Mouse (Mus musculus) frontal cortex, postnatal 25 days (tissue): ENCODE data around the gene Troap.
A peak's percentile ranks its signal among the peaks of the same experiment; 100 is the strongest.
"Not testable (repeated sequence)": the region's sequence is repeated elsewhere in the genome, so short reads cannot be mapped to it uniquely, and the experiment has no call there.

Experiments
- DNase-seq, 2 experiments: peaks; one replicate each; pipeline ENCODE4 v3.0.0; 2022; ENCODE audit warnings: low spot score in 2 of 2

Troap gene

GRCm38 (mm10) chr15:99040920-99041856, 33.2 kb upstream of the Troap start:
- DNase-seq: no peak

DNA sequence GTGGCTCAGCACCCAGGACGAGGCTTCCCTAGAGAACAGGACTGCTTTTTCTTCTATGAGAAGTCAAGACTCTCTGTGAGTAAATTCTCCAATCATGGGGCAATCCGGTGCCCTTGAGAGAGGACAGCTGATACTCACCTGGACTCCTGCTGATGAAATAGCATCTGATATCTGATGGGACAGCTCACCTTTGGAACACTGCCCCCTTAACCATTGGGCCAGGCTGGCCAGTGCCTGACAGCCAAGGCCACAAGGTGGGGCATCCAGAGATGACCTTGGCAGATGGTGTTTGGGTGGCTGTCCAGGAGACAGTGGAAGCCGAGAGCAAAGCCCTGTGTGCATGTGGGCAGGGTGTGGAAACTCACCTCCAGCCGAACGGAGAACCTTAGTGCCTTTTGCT, 32.0 kb upstream of the Troap start:
- DNase-seq: no peak

DNA sequence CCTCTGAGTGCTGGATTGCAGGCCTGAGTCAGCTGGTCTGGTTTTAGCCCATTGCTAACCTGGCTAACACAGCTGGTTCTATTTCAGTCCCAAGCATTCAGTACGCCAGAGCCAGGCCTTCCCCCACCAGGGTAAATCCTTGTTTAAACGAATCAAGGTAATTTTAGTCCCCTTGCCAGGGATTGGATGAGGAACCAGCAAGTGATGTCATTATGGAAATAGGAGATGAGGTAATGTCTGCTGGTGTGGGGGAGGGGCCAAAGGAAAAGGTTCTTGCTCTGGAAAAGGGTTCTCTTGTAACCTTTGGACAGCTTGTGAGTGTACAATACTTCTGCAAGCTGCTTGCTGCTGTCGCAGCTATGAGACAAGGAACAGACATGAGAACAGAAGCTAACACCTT, 29.5 kb upstream of the Troap start:
- DNase-seq: no peak

- not testable (repeated sequence) for DNase-seq
Measured at GRCm38 (mm10) chr15:99045734-99046133, 28.6 kb upstream of the Troap start.

- DNase-seq: peak; percentile 42 to 47
Measured at GRCm38 (mm10) chr15:99049473-99050253, 24.7 kb upstream of the Troap start.

DNA sequence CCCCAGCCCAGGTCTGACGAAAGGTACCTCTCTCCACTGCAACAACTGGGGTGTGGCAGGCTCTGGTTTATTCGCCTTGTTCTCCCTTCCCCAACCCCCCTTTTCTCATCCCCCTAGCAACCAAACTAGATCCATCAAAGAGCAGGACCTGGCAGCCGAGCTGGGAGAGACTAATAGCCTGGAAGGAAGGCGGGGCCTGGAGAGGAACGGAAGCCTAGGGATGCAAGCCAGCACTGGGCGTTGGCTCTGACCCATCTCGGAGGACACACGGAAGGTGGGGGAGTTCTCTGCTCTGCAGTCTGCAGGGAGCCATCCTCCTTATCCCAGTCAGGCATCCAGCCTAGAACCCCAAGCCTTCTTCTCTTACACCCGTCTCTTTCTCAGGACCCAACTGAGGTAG, 21.0 kb upstream of the Troap start:
- no peak for DNase-seq

DNA sequence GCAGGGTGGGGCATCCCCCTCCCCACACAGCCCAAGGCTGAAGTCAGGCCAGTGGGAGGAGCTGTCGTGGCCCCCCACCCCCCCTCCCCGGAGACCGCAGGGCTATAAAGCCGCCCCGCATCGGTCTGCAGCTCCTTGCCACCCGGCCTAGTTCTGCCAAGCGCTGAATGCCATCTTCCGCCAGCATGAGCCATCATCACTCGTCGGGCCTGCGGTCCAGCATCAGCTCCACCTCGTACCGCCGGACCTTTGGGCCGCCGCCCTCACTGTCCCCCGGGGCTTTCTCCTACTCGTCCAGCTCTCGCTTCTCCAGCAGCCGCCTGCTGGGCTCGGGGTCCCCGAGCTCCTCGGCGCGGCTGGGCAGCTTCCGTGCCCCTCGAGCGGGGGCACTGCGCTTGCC, 19.3 kb upstream of the Troap start, which contains the start of gene Prph:
Gene Prph (plus strand): TSS at position 135 of the 400 bp plus-strand sequence.
- no peak for DNase-seq

DNA sequence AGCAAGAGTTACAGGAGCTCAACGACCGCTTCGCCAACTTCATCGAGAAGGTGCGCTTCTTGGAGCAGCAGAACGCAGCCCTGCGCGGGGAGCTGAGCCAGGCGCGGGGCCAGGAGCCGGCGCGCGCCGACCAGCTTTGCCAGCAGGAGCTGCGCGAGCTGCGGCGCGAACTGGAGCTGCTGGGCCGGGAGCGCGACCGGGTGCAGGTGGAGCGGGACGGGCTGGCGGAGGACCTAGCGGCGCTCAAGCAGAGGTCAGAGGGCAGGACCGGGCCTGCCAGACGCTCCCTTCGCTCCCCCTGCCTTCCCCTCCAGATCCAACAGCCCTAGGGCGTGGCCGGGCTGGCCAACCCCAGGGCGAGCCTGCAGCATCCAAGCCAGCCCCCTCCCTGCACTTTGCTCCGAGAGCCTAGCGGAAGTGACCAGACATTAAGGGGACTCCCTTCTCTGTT, 18.8 kb upstream of the Troap start:
- DNase-seq: no peak

DNA sequence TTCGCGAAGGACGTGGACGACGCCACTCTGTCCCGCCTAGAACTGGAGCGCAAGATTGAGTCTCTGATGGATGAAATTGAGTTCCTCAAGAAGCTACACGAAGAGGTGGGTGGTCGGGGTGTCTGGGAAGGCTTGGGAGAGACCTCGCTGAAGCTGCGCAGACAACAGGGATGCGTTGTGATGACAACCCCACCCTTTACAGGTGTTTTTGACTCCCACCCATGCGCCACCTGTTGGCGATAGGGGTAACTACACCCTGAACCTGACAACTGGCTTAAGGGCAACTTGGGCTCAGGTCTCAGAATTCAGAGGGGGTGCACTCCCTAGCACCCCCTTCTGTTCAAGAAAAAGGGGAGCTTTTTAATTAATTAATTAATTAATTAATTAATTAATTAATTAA, 18.0 kb upstream of the Troap start:
- no peak for DNase-seq

DNA sequence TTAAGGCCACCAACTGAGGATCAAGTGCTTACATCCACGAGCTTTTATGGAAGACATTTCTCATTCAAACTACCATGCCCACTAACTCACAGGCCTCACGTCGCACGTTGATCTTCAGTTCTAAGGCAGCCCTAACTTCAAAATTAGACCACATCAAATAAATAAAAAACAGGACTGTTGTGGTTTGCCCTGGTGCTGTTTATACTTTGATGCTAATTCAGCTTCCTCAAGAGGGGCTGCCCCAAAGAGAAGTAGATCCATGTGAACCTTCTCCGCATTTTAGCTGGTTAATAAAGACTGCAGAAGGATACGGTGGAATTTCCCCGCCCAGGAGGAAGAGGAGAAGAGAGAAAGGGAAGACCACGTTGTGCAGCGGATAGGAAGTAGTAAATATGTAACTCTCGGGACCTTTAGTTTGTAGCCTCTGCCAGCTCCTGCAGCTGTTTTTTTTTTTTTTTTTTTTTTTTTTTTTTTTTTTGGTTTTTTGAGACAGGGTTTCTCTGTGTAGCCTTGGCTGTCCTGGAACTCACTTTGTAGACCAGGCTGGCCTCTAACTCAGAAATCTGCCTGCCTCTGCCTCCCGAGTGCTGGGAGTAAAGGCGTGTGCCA, 8.7 kb upstream of the Troap start:
- DNase-seq: no peak

DNA sequence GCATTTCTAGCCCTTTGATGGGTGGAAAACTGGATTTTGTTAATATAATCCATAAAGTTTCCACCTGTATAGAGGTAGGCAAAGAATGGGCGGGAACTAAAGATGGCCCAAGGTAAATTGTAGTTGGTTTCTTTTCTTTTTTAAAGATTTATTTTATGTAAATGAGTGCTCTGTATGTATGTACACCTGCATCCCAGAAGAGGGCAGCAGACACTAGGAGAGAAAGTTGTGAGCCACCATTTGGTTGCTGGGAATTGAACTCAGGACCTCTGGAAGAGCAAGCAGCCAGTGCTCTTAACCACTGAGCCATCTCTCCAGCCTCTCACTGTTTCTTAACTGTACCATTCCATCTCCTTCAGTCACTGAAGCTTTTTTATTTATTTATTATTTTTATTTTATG, 2.4 kb upstream of the Troap start:
- DNase-seq: no peak

GRCm38 (mm10) chr15:99074600-99075333, 392 bp downstream of the Troap start:
- DNase-seq: peak; percentile 96 to 98

DNA sequence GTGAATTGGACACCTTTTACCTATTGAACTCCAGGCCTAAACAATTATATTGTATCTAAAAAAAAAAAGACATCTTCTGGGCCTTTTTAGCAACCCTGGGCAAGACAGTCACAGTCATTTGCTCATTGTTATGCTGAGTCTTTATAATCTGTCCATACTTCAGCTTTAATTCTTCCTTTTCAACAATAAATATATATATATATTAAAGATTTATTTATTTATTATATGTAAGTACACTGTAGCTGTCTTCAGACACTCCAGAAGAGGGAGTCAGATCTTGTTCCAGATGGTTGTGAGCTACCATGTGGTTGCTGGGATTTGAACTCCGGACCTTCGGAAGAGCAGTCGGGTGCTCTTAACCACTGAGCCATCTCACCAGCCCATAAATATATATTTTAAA, 1.6 kb downstream of the Troap start:
- not testable (repeated sequence) for DNase-seq

- DNase-seq: no peak
Measured at GRCm38 (mm10) chr15:99078181-99078910, 4.0 kb downstream of the Troap start.

GRCm38 (mm10) chr15:99079804-99080203, 5.4 kb downstream of the Troap start:
- DNase-seq: no peak

DNA sequence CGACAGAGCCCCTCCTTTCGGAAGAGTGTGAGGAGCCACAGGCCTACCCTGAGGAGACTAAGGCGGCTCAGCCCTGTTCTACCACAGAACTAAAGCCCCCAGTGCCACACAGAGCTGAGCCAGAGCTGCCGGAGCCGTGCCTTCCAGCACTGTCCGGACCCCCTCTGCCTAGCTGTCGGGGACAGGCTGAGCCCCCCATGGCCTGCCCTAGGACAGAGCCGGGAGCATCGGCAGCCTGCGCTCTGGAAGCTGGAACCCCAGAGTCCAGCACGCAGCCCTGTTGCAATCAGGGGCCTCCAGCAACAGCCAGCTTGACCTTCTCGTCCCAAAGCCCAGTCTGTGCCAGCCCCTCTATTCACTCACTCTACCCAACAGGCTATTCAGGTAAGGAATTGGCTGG, 7.9 kb downstream of the Troap start:
- no peak for DNase-seq

- DNase-seq: no peak
Measured at GRCm38 (mm10) chr15:99082840-99083239, 8.5 kb downstream of the Troap start.

- no peak for DNase-seq
Measured at GRCm38 (mm10) chr15:99083258-99083657, 8.9 kb downstream of the Troap start.

- no peak for DNase-seq
Measured at GRCm38 (mm10) chr15:99083867-99084557, 9.6 kb downstream of the Troap start.

DNA sequence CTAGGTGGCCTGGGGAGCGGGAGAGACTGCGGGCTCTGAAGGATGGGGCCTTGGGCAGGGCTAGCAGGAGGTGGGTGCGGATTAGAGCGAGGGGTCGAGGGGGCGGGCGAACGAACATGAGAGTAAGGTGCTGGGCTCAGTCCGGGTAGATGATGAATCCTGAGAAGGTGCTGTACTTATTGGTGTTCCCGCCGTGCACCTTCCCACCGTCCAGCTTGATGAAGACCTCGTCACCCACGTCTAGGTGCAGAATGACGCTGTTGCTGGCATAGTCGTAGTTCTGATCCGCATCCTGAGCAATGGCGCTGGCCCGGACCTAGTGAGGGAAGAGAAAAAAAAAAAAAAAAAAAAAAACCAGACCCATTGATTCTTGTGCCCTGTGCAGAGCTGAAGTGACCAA, 10.2 kb downstream of the Troap start:
- DNase-seq: no peak
